Mouse (Mus musculus) megakaryocyte, embryonic 14.5 days (primary cell): ENCODE measurements around the gene Mindy1.

Experiments used
- FLI1 ChIP-seq: IDR thresholded peaks from 2 replicates; pipeline ENCODE4 v1.6.1; 2012; ENCODE audit warnings: low read length, inconsistent platforms, mixed read lengths
- GATA1 ChIP-seq: IDR thresholded peaks from 3 replicates; pipeline ENCODE4 v1.6.1; 2012; ENCODE audit warnings: mixed read lengths, low read length, inconsistent platforms, borderline replicate concordance

- TF ChIP-seq GATA1 (no peak), FLI1 (no peak)
These were observed 30.2 kb upstream of the Mindy1 start, which contains the start of gene Bnipl for GRCm38 (mm10) chr3:95250783-95251424.
